Mouse (Mus musculus) forebrain, postnatal 0 days (tissue): ENCODE measurements around the gene Msmo1. TPM values are rescaled to one million over a fixed set of nuclear protein-coding genes. Genes with fewer than 3 reads are reported as not detected.

Experiments
- ATAC-seq: fragments of 200-750 bp; cut with Nextera tagmentation; 2 replicates; pipeline ENCODE4 v1.8.0; 2017; ENCODE audit warnings: mild to moderate bottlenecking, moderate library complexity
- DNase-seq: peaks from one replicate; pipeline ENCODE4 v3.0.0-alpha.2; 2015
- H3K27ac ChIP-seq: fragments of 300-500 bp; sonication (generic); 2 replicates; pipeline ENCODE4 v1.5.1; 2014; ENCODE audit warnings: low read depth, mild to moderate bottlenecking, antibody characterized with exemption, low read length, moderate library complexity, mixed read lengths
- H3K27me3 ChIP-seq: fragments of 300-500 bp; sonication (generic); 2 replicates; pipeline ENCODE4 v1.6.1; 2014; ENCODE audit warnings: mild to moderate bottlenecking, low read length, mixed read lengths; ENCODE audit not compliant: insufficient read depth
- H3K36me3 ChIP-seq: fragments of 300-500 bp; sonication (generic); 2 replicates; pipeline ENCODE4 v1.6.1; 2014; ENCODE audit warnings: mild to moderate bottlenecking, moderate library complexity; ENCODE audit not compliant: insufficient read depth
- H3K4me1 ChIP-seq: fragments of 300-500 bp; sonication (generic); 2 replicates; pipeline ENCODE4 v1.6.1; 2014; ENCODE audit warnings: antibody characterized with exemption; ENCODE audit not compliant: insufficient read depth
- H3K4me2 ChIP-seq: fragments of 300-500 bp; sonication (generic); 2 replicates; pipeline ENCODE4 v1.6.1; 2014; ENCODE audit warnings: low read depth, mild to moderate bottlenecking, moderate library complexity
- H3K4me3 ChIP-seq: fragments of 300-500 bp; sonication (generic); 2 replicates; pipeline ENCODE4 v1.5.1; 2014; ENCODE audit warnings: low read depth, low read length, mixed read lengths
- H3K9ac ChIP-seq: fragments of 300-500 bp; sonication (generic); 2 replicates; pipeline ENCODE4 v1.6.1; 2014; ENCODE audit warnings: mild to moderate bottlenecking
- H3K9me3 ChIP-seq: fragments of 300-500 bp; sonication (generic); 2 replicates; pipeline ENCODE4 v1.6.1; 2016; ENCODE audit warnings: low read length
- CTCF ChIP-seq: sonication (generic); IDR thresholded peaks from 2 replicates; pipeline ENCODE4 v1.5.1; 2016; ENCODE audit warnings: antibody characterized with exemption, control low read depth, low read depth
- whole genome bisulfite sequencing: fragments of 180-500 bp; shearing (Covaris S2); extraction: QIAGEN DNeasy Blood & Tissue Kit; methylation state at CpG from one replicate; pipeline ENCODE4 v1.1.7; 2014; 5-methylcytosine and 5-hydroxymethylcytosine counted together
- polyA plus RNA-seq: library from polyadenylated mRNA; unstranded; fragments of >200 nt; fragmentation: Nextera tagmentation; extraction: Ambion mirVana; gene quantifications from 2 replicates; pipeline ENCODE4 v1.2.1, GENCODE M21; 2015
- total RNA-seq: library from RNA; depleted of rRNA; stranded (reverse); fragments of >200 nt; gene quantifications from 2 replicates; pipeline ENCODE4 v1.2.3, GENCODE M21; 2014

Gene Msmo1
- total and polyA plus RNA-seq, 2 experiments from 2014 or later: 107 to 133 TPM

DNA sequence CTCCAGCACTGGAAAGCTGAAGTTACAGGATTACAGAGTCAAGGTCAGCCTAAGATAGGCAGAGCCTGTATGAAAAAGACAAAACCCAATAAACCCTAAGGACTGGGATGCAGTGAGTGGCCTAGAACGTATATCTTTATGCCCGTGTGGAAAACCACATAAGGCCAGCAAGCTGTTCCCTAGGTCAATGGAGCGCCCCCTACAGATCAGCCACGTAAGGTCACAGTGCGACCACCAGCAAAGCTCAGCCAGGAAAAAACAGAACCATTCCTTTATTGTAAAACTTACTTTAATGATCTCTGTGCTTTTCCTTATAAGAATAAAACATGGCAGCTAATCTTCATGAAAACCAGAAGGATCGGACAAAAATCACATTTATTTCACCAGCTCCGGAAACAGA is 15.7 kb downstream of the Msmo1 start:
- no peak overlapping the region for H3K9ac ChIP-seq
- H3K36me3 ChIP-seq: peaks cover 68% of the 10 kb centered on the region
- H3K4me2 ChIP-seq: no peak overlapping the region
- no peak for TF ChIP-seq CTCF
- WGBS: 83% methylated on average over 7 of the region's 7 CpGs
- DNase-seq: no peak
- H3K9me3 ChIP-seq: no peaks in the 10 kb centered on the region
- no peaks in the 10 kb centered on the region for H3K27me3 ChIP-seq
- no peaks in the 10 kb centered on the region for H3K4me1 ChIP-seq
- no peak overlapping the region for H3K27ac ChIP-seq
- no peak for ATAC-seq
- no peak overlapping the region for H3K4me3 ChIP-seq

- ATAC-seq (no peak), DNase-seq (no peak)
- no peaks in the 10 kb centered on the region for H3K27me3 ChIP-seq
- no peak overlapping the region for H3K4me2 ChIP-seq
- no peaks in the 10 kb centered on the region for H3K4me1 ChIP-seq
- H3K4me3 ChIP-seq: no peak overlapping the region
- TF ChIP-seq CTCF: no peak
- H3K9me3 ChIP-seq: no peaks in the 10 kb centered on the region
- no peak overlapping the region for H3K9ac ChIP-seq
- H3K36me3 ChIP-seq: peaks cover 22% of the 10 kb centered on the region
- H3K27ac ChIP-seq: no peak overlapping the region
- 92% methylated on average over 7 of the region's 7 CpGs for WGBS
These were observed 21.1 kb downstream of the Msmo1 start for GRCm38 (mm10) chr8:64712499-64712898.

DNA sequence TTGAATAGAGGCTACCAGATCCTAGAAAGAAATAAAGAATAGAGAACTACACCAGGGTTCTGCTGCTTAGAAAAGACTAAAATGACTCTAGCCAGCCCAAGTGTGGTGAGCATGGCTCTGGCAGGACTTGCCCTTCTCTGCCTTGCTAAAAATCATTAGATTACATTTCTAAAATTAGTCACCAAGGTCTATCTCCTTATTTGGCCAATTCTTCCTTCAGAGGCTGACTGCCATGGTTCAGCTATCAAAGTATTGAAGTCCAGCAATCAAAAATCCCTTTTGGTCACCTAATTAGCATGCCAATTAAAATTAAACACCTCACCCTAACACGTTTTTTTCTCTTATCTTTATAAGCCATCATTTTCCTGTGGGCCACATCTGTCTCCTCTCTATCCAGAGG is 22.0 kb downstream of the Msmo1 start:
- no peak for ATAC-seq
- no peak for TF ChIP-seq CTCF
- Histone ChIP-seq H3K4me2 (no peak overlapping the region), H3K4me1 (no peaks in the 10 kb centered on the region), H3K36me3 (peaks cover 13% of the 10 kb centered on the region), H3K27me3 (no peaks in the 10 kb centered on the region), H3K4me3 (no peak overlapping the region), H3K9ac (no peak overlapping the region), H3K27ac (no peak overlapping the region), H3K9me3 (no peaks in the 10 kb centered on the region)
- DNase-seq: no peak
- 14% methylated on average over 1 of the region's 1 CpGs for WGBS

GRCm38 (mm10) chr8:64707481-64707880 is 26.1 kb downstream of the Msmo1 start:
- Histone ChIP-seq H3K36me3 (no peaks in the 10 kb centered on the region), H3K4me2 (no peak overlapping the region), H3K27ac (no peak overlapping the region), H3K9me3 (no peaks in the 10 kb centered on the region), H3K27me3 (no peaks in the 10 kb centered on the region), H3K9ac (no peak overlapping the region), H3K4me3 (no peak overlapping the region), H3K4me1 (no peaks in the 10 kb centered on the region)
- DNase-seq (no peak), ATAC-seq (no peak)
- no peak for TF ChIP-seq CTCF

DNA sequence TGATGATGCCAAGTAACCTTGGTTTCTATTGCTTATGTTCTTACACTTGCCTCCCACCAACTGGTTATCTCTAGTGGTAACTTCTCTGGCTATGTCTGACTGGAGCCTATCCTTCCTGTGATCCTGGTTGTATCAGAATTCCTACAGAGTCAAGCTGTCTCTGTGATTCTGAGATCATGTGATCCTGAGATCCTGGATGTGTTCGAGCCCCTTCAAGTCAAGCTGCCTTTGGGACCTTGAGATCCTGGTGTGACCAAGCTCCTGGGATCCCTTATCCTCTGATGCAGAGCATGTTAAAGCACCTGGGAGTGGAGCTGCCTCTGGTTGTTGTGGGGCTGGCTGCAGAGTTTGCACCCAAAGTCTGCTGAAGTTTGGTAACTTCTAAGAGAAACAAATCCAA is 30.4 kb downstream of the Msmo1 start:
- no peak for TF ChIP-seq CTCF

GRCm38 (mm10) chr8:64692651-64693201 is 40.9 kb downstream of the Msmo1 start, which contains the start of gene Cpe:
Cpe (minus strand) TSS chr8:64693054.
- H3K9me3 ChIP-seq: no peaks in the 10 kb centered on the region
- H3K27me3 ChIP-seq: no peaks in the 10 kb centered on the region
- peak within 1 kb of the TSS; percentile 61 for H3K4me2 ChIP-seq
- peak within 1 kb of the TSS; percentile 98 for H3K27ac ChIP-seq
- peaks cover 13% of the 10 kb centered on the region; the same call in 1 of the 2 replicates for H3K4me1 ChIP-seq
- peak within 1 kb of the TSS; percentile 84 for H3K4me3 ChIP-seq
- ATAC-seq: peak; percentile 99
- peak within 1 kb of the TSS; percentile 99 for H3K9ac ChIP-seq
- H3K36me3 ChIP-seq: no peaks in the 10 kb centered on the region
- peak; percentile 93 for DNase-seq
- 0% methylated on average over 54 of the region's 54 CpGs for WGBS
- peak; percentile 84 for TF ChIP-seq CTCF

More for the DNA sequence above, 30.4 kb downstream of the Msmo1 start:
- H3K27ac ChIP-seq: no peak overlapping the region
- ATAC-seq (no peak), DNase-seq (no peak)
- no peaks in the 10 kb centered on the region for H3K9me3 ChIP-seq
- no peaks in the 10 kb centered on the region for H3K27me3 ChIP-seq
- H3K36me3 ChIP-seq: no peaks in the 10 kb centered on the region
- 84% methylated on average over 1 of the region's 1 CpGs for WGBS
- H3K4me3 ChIP-seq: no peak overlapping the region
- H3K9ac ChIP-seq: no peak overlapping the region
- H3K4me1 ChIP-seq: no peaks in the 10 kb centered on the region
- no peak overlapping the region for H3K4me2 ChIP-seq

DNA sequence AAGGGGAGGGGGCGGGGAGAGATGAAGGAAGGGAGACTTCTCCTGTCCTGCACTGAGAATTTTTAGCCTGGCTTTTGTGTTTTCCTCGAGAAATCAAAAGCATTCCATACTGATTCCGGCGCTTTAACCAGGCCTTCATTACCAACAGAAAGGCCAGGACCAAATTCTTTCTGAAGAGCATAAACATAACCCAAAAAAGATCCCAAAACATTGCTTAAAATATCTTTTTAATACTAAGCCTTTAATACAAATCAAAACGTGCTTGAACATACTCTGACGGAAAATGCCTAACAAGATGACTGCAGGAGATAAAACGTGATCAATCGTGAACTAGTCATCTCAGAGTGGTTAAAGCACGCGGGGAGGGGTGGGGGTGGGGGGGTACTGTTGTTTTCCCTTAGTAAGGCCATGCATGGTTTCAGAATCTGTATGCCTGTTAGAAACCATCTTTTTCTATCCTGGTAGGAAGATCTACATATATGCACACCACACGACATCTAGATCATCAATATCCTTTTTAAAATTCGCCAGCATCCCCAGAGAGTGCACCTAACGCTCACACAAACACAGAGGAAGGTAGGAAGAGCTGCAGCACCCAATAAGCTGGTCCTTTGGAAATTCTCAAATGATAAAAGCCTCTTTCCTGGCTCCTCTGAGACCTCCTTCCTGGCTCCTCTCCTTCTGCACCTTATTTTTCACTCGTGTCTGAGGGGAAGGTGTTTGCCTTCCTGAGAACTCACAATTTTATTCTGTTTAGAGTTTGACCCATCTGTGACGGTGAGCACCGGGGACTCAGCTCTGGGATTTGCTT is 41.8 kb downstream of the Msmo1 start:
- no peaks in the 10 kb centered on the region for H3K36me3 ChIP-seq
- peak overlapping the region; percentile 98 for H3K27ac ChIP-seq
- 3% methylated on average over 16 of the region's 16 CpGs for WGBS
- H3K4me3 ChIP-seq: peak overlapping the region; percentile 84
- peaks cover 13% of the 10 kb centered on the region; the same call in 1 of the 2 replicates for H3K4me1 ChIP-seq
- H3K4me2 ChIP-seq: peak overlapping the region; percentile 61
- no peaks in the 10 kb centered on the region for H3K27me3 ChIP-seq
- no peak for TF ChIP-seq CTCF
- ATAC-seq (peak; percentile 12; the same call in 1 of the 2 replicates), DNase-seq (peak; percentile 67)
- peak overlapping the region; percentile 99 for H3K9ac ChIP-seq
- H3K9me3 ChIP-seq: no peaks in the 10 kb centered on the region
